Mouse (Mus musculus): ENCODE data around the gene Vps52.

Gene Vps52

GRCm38 (mm10) chr17:34010156-34010555 is 54.5 kb downstream of the Vps52 start:
- DNase-seq = no peak

- DNase-seq = no peak
These were observed 57.8 kb downstream of the Vps52 start for GRCm38 (mm10) chr17:34013436-34013835.

All from cerebellum, adult 9-11 months (tissue).